Mouse (Mus musculus) hematopoietic stem cell, adult 5-6 weeks (primary cell): ENCODE data around the gene Dnajc5. TPM values are rescaled to one million over a fixed set of nuclear protein-coding genes. Genes with fewer than 3 reads are reported as not detected.

ENCODE experiments used
- ATAC-seq, 2 experiments: fragments of 125-278 bp in 1 of 2; replicated peaks in 1 of 2; 2 replicates each; pipeline ENCODE4 v1.8.0; 2016 to 2017; ENCODE audit warnings: inconsistent platforms in 2 of 2, mild to moderate bottlenecking in 2 of 2, moderate number of reproducible peaks in 2 of 2, low read depth in 1 of 2, moderate TSS enrichment in 1 of 2; ENCODE audit not compliant: low FRiP score in 2 of 2, poor library complexity in 2 of 2, severe bottlenecking in 2 of 2, insufficient read depth in 1 of 2, low TSS enrichment in 1 of 2
- total RNA-seq: library from RNA; stranded (forward); fragments of 172-1452, 232-1000 nt; gene quantifications from 2 replicates; pipeline ENCODE4 v1.2.3, GENCODE M21; 2017

Dnajc5 gene
- total RNA-seq, 1 experiment from 2014 or later = 36.9 TPM

GRCm38 (mm10) chr2:181593042-181593421, 72.7 kb downstream of the Dnajc5 start:
- ATAC-seq = peak in 1 of 2 experiments; percentile 22; a peak in 2 of 4 replicates

GRCm38 (mm10) chr2:181593937-181594336, 73.7 kb downstream of the Dnajc5 start:
- no peak for ATAC-seq

- no peak for ATAC-seq
Observed at GRCm38 (mm10) chr2:181594946-181595696, 74.8 kb downstream of the Dnajc5 start.

GRCm38 (mm10) chr2:181596221-181596960, 76.1 kb downstream of the Dnajc5 start:
- ATAC-seq = no peak

- 0 out of 4 replicates have a peak, but pooled peaks of 1 of the 2 experiments have one; percentile 13 for ATAC-seq
Observed at GRCm38 (mm10) chr2:181597378-181598061, 77.2 kb downstream of the Dnajc5 start.

GRCm38 (mm10) chr2:181598454-181599351, 78.4 kb downstream of the Dnajc5 start, which contains the start of gene Samd10:
Samd10 (minus strand) TSS chr2:181599212.
- peak; percentile 46 to 54 for ATAC-seq

- no peak for ATAC-seq
Observed at GRCm38 (mm10) chr2:181600226-181600758, 80.0 kb downstream of the Dnajc5 start.

- ATAC-seq = peak; percentile 83 to 90
Observed at GRCm38 (mm10) chr2:181600828-181601750, 80.8 kb downstream of the Dnajc5 start.

- no peak for ATAC-seq
Observed at GRCm38 (mm10) chr2:181601751-181602145, 81.5 kb downstream of the Dnajc5 start.

GRCm38 (mm10) chr2:181602367-181602766, 82.1 kb downstream of the Dnajc5 start:
- ATAC-seq = no peak

Other genes starting within 250 kb of the Dnajc5 start
- gene Gmeb2, start 232.4 kb upstream of the Dnajc5 start, total RNA-seq = 14.8 and 16.9 TPM in 2 replicates
- not detected in 2 replicates for gene Stmn3, start 206.0 kb upstream of the Dnajc5 start, total RNA-seq
- gene Rtel1, start 200.7 kb upstream of the Dnajc5 start, total RNA-seq = 46.8 and 56.7 TPM in 2 replicates
- gene Zgpat, start 155.6 kb upstream of the Dnajc5 start, total RNA-seq = 48.8 and 55.8 TPM in 2 replicates
- 54.9 and 75.9 TPM in 2 replicates for gene Arfrp1, start 155.1 kb upstream of the Dnajc5 start, total RNA-seq
- 32.4 and 36.1 TPM in 2 replicates for gene Lime1, start 140.4 kb upstream of the Dnajc5 start, total RNA-seq
- gene Zbtb46, start 61.1 kb upstream of the Dnajc5 start, total RNA-seq = 1.3 and 6.0 TPM in 2 replicates
- gene Abhd16b, start 27.3 kb upstream of the Dnajc5 start, total RNA-seq = not detected in 2 replicates
- 118 and 129 TPM in 2 replicates for gene Tpd52l2, start 23.3 kb upstream of the Dnajc5 start, total RNA-seq
- 66.1 and 82.4 TPM in 2 replicates for gene Uckl1, start 64.4 kb downstream of the Dnajc5 start, total RNA-seq
- 74.3 and 120 TPM in 2 replicates for gene Prpf6, start 71.4 kb downstream of the Dnajc5 start, total RNA-seq
- gene Zfp512b, start 72.3 kb downstream of the Dnajc5 start, total RNA-seq = 17.1 and 40.2 TPM in 2 replicates
- 9.0 and 9.2 TPM in 2 replicates for gene Samd10, start 78.7 kb downstream of the Dnajc5 start, total RNA-seq
- gene Gm29797, start 136.5 kb downstream of the Dnajc5 start, total RNA-seq = not detected in 2 replicates
- 0.25 TPM in 1 of 2 replicates, not detected in the other for gene Sox18, start 151.2 kb downstream of the Dnajc5 start, total RNA-seq
- 9.1 and 22.7 TPM in 2 replicates for gene Tcea2, start 159.8 kb downstream of the Dnajc5 start, total RNA-seq
- 89.7 and 90.4 TPM in 2 replicates for gene Rgs19, start 173.5 kb downstream of the Dnajc5 start, total RNA-seq
- not detected in 2 replicates for gene Lkaaear1, start 178.0 kb downstream of the Dnajc5 start, total RNA-seq
- gene Oprl1, start 194.5 kb downstream of the Dnajc5 start, total RNA-seq = 0.75 TPM in 1 of 2 replicates, not detected in the other
- not detected in 2 replicates for gene Myt1, start 242.8 kb downstream of the Dnajc5 start, total RNA-seq